Mouse (Mus musculus): Measurements from ENCODE around the gene Uspl1. TPM values are rescaled to one million over a fixed set of nuclear protein-coding genes. Genes with fewer than 3 reads are reported as not detected.

The Uspl1 gene
- polyA plus RNA-seq, 2 experiments: 27.2 to 44.8 TPM

DNA sequence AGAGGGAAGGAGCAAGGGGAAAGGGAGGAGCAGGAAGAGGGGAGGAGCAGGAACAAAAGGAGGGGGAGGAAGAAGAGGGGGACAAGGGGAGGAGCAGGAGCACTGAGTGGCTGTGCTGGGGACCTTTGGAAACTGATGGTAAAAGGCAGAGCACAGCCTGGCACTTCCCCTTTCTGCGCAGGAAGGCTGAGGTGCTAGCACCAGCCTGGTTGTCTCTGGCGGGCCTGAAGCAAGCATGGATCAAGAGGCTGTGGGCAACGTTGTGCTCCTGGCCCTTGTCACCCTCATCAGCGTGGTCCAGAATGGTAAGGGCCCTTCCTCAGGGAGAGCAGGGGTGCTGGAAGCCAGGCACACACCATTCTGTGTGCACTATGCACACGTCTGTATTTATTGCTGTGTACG is 80.7 kb downstream of the Uspl1 start:
- Histone ChIP-seq H3K36me3 (ENCODE audit: control insufficient read depth, insufficient read depth, low read length) (no peaks in the 10 kb centered on the region), H3K4me3 (replicated peaks; ENCODE audit: low read length) (no peak overlapping the region), H3K27ac (replicated peaks; ENCODE audit: low read depth, low read length) (no peak overlapping the region), H3K9ac (ENCODE audit: low read depth, low read length, severe bottlenecking) (no peak overlapping the region), H3K4me1 (ENCODE audit: control insufficient read depth, insufficient read depth, low read length) (no peaks in the 10 kb centered on the region), H3K4me2 (replicated peaks; ENCODE audit: low read depth, low read length, severe bottlenecking) (no peak overlapping the region), H3K27me3 (ENCODE audit: control insufficient read depth, insufficient read depth, low read length) (no peaks in the 10 kb centered on the region), H3K9me3 (ENCODE audit: control insufficient read depth, low read length) (no peaks in the 10 kb centered on the region)
- WGBS: 43% methylated on average over 4 of the region's 6 CpGs
- no peak for TF ChIP-seq POLR2A (IDR thresholded peaks at IDR 0.05; ENCODE audit: borderline replicate concordance, extremely low read depth, insufficient read depth, insufficient read length)
- DNase-seq (ENCODE audit: low spot score) (no peak), ATAC-seq (ENCODE audit: low FRiP score, low read depth) (no peak)

Small RNA genes lying within 50 kb of the gene (microRNA-seq; reads per million reads assigned to microRNA genes)
- not detected for gene Gm24105

Other genes with a start within 250 kb of the Uspl1 start
- not detected in 2 replicates for gene Gm42791, start 189.2 kb upstream of the Uspl1 start, polyA plus RNA-seq (2012; rRNA removed)
- gene Gm42791, start 189.2 kb upstream of the Uspl1 start, polyA plus RNA-seq (2014; fragmentation: Nextera tagmentation; extraction: Ambion mirVana): not detected in 2 replicates
- gene Hmgb1, start 139 bp downstream of the Uspl1 start, polyA plus RNA-seq (2012; rRNA removed): 237 and 577 TPM in 2 replicates
- 1,456 and 1,457 TPM in 2 replicates for gene Hmgb1, start 139 bp downstream of the Uspl1 start, polyA plus RNA-seq (2014; fragmentation: Nextera tagmentation; extraction: Ambion mirVana)
- gene Alox5ap, start 80.4 kb downstream of the Uspl1 start, polyA plus RNA-seq (2012; rRNA removed): 18.6 and 21.6 TPM in 2 replicates
- gene Alox5ap, start 80.4 kb downstream of the Uspl1 start, polyA plus RNA-seq (2014; fragmentation: Nextera tagmentation; extraction: Ambion mirVana): 16.1 and 18.7 TPM in 2 replicates
- gene Medag, start 227.4 kb downstream of the Uspl1 start, polyA plus RNA-seq (2012; rRNA removed): 3.5 and 3.8 TPM in 2 replicates
- 2.6 and 3.1 TPM in 2 replicates for gene Medag, start 227.4 kb downstream of the Uspl1 start, polyA plus RNA-seq (2014; fragmentation: Nextera tagmentation; extraction: Ambion mirVana)

Data from limb, embryonic 14.5 days (tissue).